In genomic region chr4:106940945-106941344, GRCm38 (mm10) we compare ENCODE assay signal across 11 mouse cellular contexts. TPM values are rescaled to one million over a fixed set of nuclear protein-coding genes. Genes with fewer than 3 reads are reported as not detected.
DNase-seq lines count a peak whose midpoint lies in the region; ATAC-seq and TF ChIP-seq lines count a peak whose summit lies in the region.
"Had no signal": no experiment of that assay in that cellular context is flagged by ENCODE, and none has a peak within 500 bp of the region (broad histone marks: within the 10 kb centered on the region; RNA-seq: fewer than 3 reads in every experiment).

No protein-coding gene starts in this region.

- TF ChIP-seq EP300 in liver, postnatal 0 days (IDR thresholded peaks at IDR 0.05; ENCODE audit: low read depth) = no peak

- no peak for DNase-seq in forebrain, embryonic 10.5 days (ENCODE audit: extremely low spot score, low spot score)
- no peak for DNase-seq in forebrain, postnatal 0 days
- DNase-seq in liver, postnatal 0 days = no peak
- no peak for DNase-seq in midbrain, postnatal 0 days (ENCODE audit: low spot score)
- DNase-seq in ovary, postnatal 10 days (ENCODE audit: low spot score) = no peak
- DNase-seq in urinary bladder, postnatal 36 days (ENCODE audit: low spot score in 2 of 2) = no peak
- DNase-seq: cerebellum, adult 9-11 months; kidney, adult 18-20 months had no signal

- H3K9me3 ChIP-seq in forebrain, embryonic 10.5 days = no peaks in the 10 kb centered on the region
- H3K9me3 ChIP-seq in forebrain, postnatal 0 days (ENCODE audit: low read length) = no peaks in the 10 kb centered on the region
- H3K9me3 ChIP-seq in liver, embryonic 12.5 days (replicated peaks) = no peaks in the 10 kb centered on the region
- H3K9me3 ChIP-seq in liver, postnatal 0 days (ENCODE audit: low read length) = no peaks in the 10 kb centered on the region
- no peaks in the 10 kb centered on the region for H3K9me3 ChIP-seq in hindbrain, embryonic 13.5 days
- H3K9me3 ChIP-seq in midbrain, postnatal 0 days (ENCODE audit: low read length) = no peaks in the 10 kb centered on the region
- H3K9me3 ChIP-seq: embryonic facial prominence, embryonic 15.5 days had no signal

- H3K9ac ChIP-seq in forebrain, postnatal 0 days = no peak overlapping the region
- H3K9ac ChIP-seq in liver, embryonic 12.5 days = no peak overlapping the region
- no peak overlapping the region for H3K9ac ChIP-seq in liver, postnatal 0 days (replicated peaks)
- H3K9ac ChIP-seq in hindbrain, embryonic 13.5 days = peak overlapping the region; percentile 26
- peak overlapping the region; percentile 33; the same call in 1 of the 2 replicates for H3K9ac ChIP-seq in midbrain, postnatal 0 days (replicated peaks; ENCODE audit: low read length, poor library complexity, severe bottlenecking)
- H3K9ac ChIP-seq: embryonic facial prominence, embryonic 15.5 days had no signal

- H3K36me3 ChIP-seq in forebrain, embryonic 10.5 days (replicated peaks) = peaks cover 82% of the 10 kb centered on the region
- no peaks in the 10 kb centered on the region; the same call in 1 of the 2 replicates for H3K36me3 ChIP-seq in forebrain, postnatal 0 days (ENCODE audit: insufficient read depth)
- H3K36me3 ChIP-seq in liver, embryonic 12.5 days = peaks cover 70% of the 10 kb centered on the region
- peaks cover 3% of the 10 kb centered on the region; the same call in 1 of the 2 replicates for H3K36me3 ChIP-seq in liver, postnatal 0 days (replicated peaks; ENCODE audit: insufficient read depth, low read length)
- peaks cover under 1% of the 10 kb centered on the region; the same call in 1 of the 2 replicates for H3K36me3 ChIP-seq in hindbrain, embryonic 13.5 days
- H3K36me3 ChIP-seq in midbrain, postnatal 0 days (ENCODE audit: insufficient read depth, low read length) = no peaks in the 10 kb centered on the region
- H3K36me3 ChIP-seq: embryonic facial prominence, embryonic 15.5 days had no signal

- ATAC-seq in forebrain, postnatal 0 days = no peak
- ATAC-seq in liver, embryonic 12.5 days = no peak
- ATAC-seq in liver, postnatal 0 days = no peak
- no peak for ATAC-seq in hindbrain, embryonic 13.5 days (ENCODE audit: low FRiP score)
- ATAC-seq in midbrain, postnatal 0 days (ENCODE audit: low FRiP score) = no peak

- 80% methylated on average over 6 of the region's 6 CpGs for WGBS in forebrain, embryonic 10.5 days
- WGBS in forebrain, postnatal 0 days = 34% methylated on average over 6 of the region's 6 CpGs
- 75% methylated on average over 6 of the region's 6 CpGs for WGBS in liver, embryonic 12.5 days (ENCODE audit: insufficient replicate concordance)
- 69% methylated on average over 6 of the region's 6 CpGs for WGBS in liver, postnatal 0 days (ENCODE audit: insufficient replicate concordance)
- 52% methylated on average over 6 of the region's 6 CpGs for WGBS in hindbrain, embryonic 13.5 days
- WGBS in midbrain, postnatal 0 days = 40% methylated on average over 6 of the region's 6 CpGs

- H3K4me2 ChIP-seq in forebrain, postnatal 0 days (ENCODE audit: low read depth) = no peak overlapping the region
- H3K4me2 ChIP-seq in liver, embryonic 12.5 days = no peak overlapping the region
- no peak overlapping the region for H3K4me2 ChIP-seq in liver, postnatal 0 days (ENCODE audit: low read depth, low read length)
- H3K4me2 ChIP-seq in hindbrain, embryonic 13.5 days = no peak overlapping the region
- no peak overlapping the region for H3K4me2 ChIP-seq in midbrain, postnatal 0 days (ENCODE audit: low read depth, low read length, poor library complexity, severe bottlenecking)
- H3K4me2 ChIP-seq: embryonic facial prominence, embryonic 15.5 days had no signal

- H3K27ac ChIP-seq in forebrain, embryonic 10.5 days = peak overlapping the region; percentile 40
- no peak overlapping the region for H3K27ac ChIP-seq in forebrain, postnatal 0 days (ENCODE audit: low read depth, low read length)
- H3K27ac ChIP-seq in liver, embryonic 12.5 days = peak overlapping the region; percentile 17; the same call in 1 of the 2 replicates
- H3K27ac ChIP-seq in liver, postnatal 0 days (ENCODE audit: low read depth) = no peak overlapping the region
- H3K27ac ChIP-seq in hindbrain, embryonic 13.5 days = peak overlapping the region; percentile 41; the same call in 1 of the 2 replicates
- H3K27ac ChIP-seq in midbrain, postnatal 0 days (ENCODE audit: low read depth, low read length) = no peak overlapping the region
- H3K27ac ChIP-seq: embryonic facial prominence, embryonic 15.5 days had no signal

- peaks cover 98% of the 10 kb centered on the region for H3K4me1 ChIP-seq in forebrain, embryonic 10.5 days
- peaks cover 35% of the 10 kb centered on the region for H3K4me1 ChIP-seq in forebrain, postnatal 0 days (ENCODE audit: insufficient read depth)
- peaks cover 93% of the 10 kb centered on the region for H3K4me1 ChIP-seq in liver, embryonic 12.5 days
- peaks cover 34% of the 10 kb centered on the region for H3K4me1 ChIP-seq in liver, postnatal 0 days (ENCODE audit: insufficient read depth)
- H3K4me1 ChIP-seq in hindbrain, embryonic 13.5 days (replicated peaks) = peaks cover 98% of the 10 kb centered on the region
- H3K4me1 ChIP-seq in midbrain, postnatal 0 days (ENCODE audit: insufficient read depth, low read length) = peaks cover 34% of the 10 kb centered on the region

- no peaks in the 10 kb centered on the region for H3K27me3 ChIP-seq in forebrain, embryonic 10.5 days (ENCODE audit: poor library complexity, severe bottlenecking)
- no peaks in the 10 kb centered on the region for H3K27me3 ChIP-seq in forebrain, postnatal 0 days (ENCODE audit: insufficient read depth, low read length)
- H3K27me3 ChIP-seq in liver, embryonic 12.5 days (replicated peaks) = no peaks in the 10 kb centered on the region
- H3K27me3 ChIP-seq in liver, postnatal 0 days (ENCODE audit: insufficient read depth, low read length) = no peaks in the 10 kb centered on the region
- H3K27me3 ChIP-seq in hindbrain, embryonic 13.5 days = no peaks in the 10 kb centered on the region
- H3K27me3 ChIP-seq in midbrain, postnatal 0 days (ENCODE audit: insufficient read depth, low read length) = no peaks in the 10 kb centered on the region
- H3K27me3 ChIP-seq: embryonic facial prominence, embryonic 15.5 days had no signal

- H3K4me3 ChIP-seq in forebrain, embryonic 10.5 days = 0 out of 2 replicates have a peak overlapping the region, but pooled peaks have one; percentile 7
- no peak overlapping the region for H3K4me3 ChIP-seq in forebrain, postnatal 0 days (ENCODE audit: low read depth, low read length)
- no peak overlapping the region for H3K4me3 ChIP-seq in liver, embryonic 12.5 days
- H3K4me3 ChIP-seq in liver, postnatal 0 days (ENCODE audit: low read depth, low read length) = no peak overlapping the region
- H3K4me3 ChIP-seq in hindbrain, embryonic 13.5 days = no peak overlapping the region
- no peak overlapping the region for H3K4me3 ChIP-seq in midbrain, postnatal 0 days (ENCODE audit: low read depth, low read length)
- H3K4me3 ChIP-seq: embryonic facial prominence, embryonic 15.5 days had no signal

- no peak for TF ChIP-seq CTCF in forebrain, postnatal 0 days (IDR thresholded peaks at IDR 0.05; ENCODE audit: low read depth)
- TF ChIP-seq CTCF in liver, postnatal 0 days (IDR thresholded peaks at IDR 0.05; ENCODE audit: low read depth) = no peak
- TF ChIP-seq CTCF in midbrain, postnatal 0 days (IDR thresholded peaks at IDR 0.05) = no peak

RNA-seq across cellular contexts. Expression of gene Ssbp3, which starts 30.4 kb away (rescaled TPM):
- polyA plus RNA-seq in forebrain, embryonic 10.5 days (2016; fragmentation: Nextera tagmentation; extraction: Ambion mirVana) = 128 and 134 TPM in 2 replicates
- 113 and 137 TPM in 2 replicates for total RNA-seq in forebrain, postnatal 0 days (2014; rRNA removed)
- 103 and 117 TPM in 2 replicates for polyA plus RNA-seq in forebrain, postnatal 0 days (2015; fragmentation: Nextera tagmentation; extraction: Ambion mirVana)
- 98.6 and 118 TPM in 2 replicates for polyA plus RNA-seq in liver, embryonic 12.5 days (2016; fragmentation: Nextera tagmentation; extraction: Ambion mirVana)
- polyA plus RNA-seq in liver, postnatal 0 days (2015; fragmentation: Nextera tagmentation; extraction: Ambion mirVana) = 22.8 and 26.8 TPM in 2 replicates
- 179 and 180 TPM in 2 replicates for polyA plus RNA-seq in hindbrain, embryonic 13.5 days (2015; fragmentation: Nextera tagmentation; extraction: Ambion mirVana)
- total RNA-seq in midbrain, postnatal 0 days (2014; rRNA removed) = 172 and 176 TPM in 2 replicates
- 110 and 126 TPM in 2 replicates for polyA plus RNA-seq in midbrain, postnatal 0 days (2015; fragmentation: Nextera tagmentation; extraction: Ambion mirVana)

Comparison
In these comparisons a context has a peak if more than half of its experiments do, and no peak if none do; other contexts are left out.
1. H3K27ac ChIP-seq: peak in forebrain, embryonic 10.5 days (single experiment), liver, embryonic 12.5 days (single experiment) and hindbrain, embryonic 13.5 days (single experiment); none in forebrain, postnatal 0 days (single experiment), liver, postnatal 0 days (single experiment) and midbrain, postnatal 0 days (single experiment).
2. H3K9ac ChIP-seq: peak in hindbrain, embryonic 13.5 days (single experiment) and midbrain, postnatal 0 days (single experiment); none in forebrain, postnatal 0 days (single experiment), liver, embryonic 12.5 days (single experiment) and liver, postnatal 0 days (single experiment).